In the genomic region with DNA sequence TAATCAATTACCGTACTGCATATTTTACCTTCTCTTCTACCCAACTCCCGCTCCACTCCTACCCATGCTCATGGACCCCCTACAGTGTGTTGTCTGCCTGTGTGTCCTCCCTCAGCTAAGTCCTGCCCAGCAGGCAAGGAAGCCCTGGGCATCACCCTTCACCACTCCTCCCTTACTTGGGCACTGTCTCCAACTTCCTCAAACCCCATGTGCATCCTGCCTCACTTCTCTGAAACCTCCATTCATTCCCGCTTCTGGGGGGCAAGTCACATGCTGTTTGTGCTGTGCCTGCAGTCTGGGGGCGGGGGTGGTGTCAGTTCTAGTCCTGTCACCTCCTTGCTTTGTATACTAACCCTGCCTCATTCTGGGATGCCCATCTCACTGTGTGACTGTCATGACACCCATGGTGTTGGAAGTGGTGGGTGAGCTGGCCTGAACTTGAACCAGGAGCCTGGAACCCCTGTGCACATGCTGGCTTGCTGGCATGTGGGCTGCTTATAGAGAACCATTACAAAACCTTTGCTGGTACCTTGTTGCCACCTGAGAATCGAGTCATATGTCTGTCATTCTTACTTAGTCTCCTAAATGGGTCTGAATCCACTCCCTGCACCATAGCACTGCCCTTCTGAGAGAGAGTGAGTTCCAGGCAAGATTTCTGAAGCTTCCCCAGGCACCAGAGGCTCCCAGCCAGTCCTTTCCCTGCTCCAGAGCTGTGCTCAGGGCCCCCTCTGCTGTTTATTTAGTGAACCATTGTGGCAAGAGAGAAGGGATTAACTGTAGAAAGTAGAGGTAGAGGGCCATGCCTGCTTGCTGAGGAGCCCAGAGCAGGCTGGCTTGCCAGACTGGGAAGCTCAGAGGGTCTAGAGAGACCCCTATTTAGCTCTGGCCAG, we compare ENCODE assay signal across 8 mouse cellular contexts. TPM values are rescaled to one million over a fixed set of nuclear protein-coding genes. Genes with fewer than 3 reads are reported as not detected.
DNase-seq lines count a peak whose midpoint lies in the region; ATAC-seq and TF ChIP-seq lines count a peak whose summit lies in the region.

No protein-coding gene starts in this region.

- peaks cover 18% of the 10 kb centered on the region for H3K4me1 ChIP-seq in heart, adult 2 months (ENCODE audit: control insufficient read depth, insufficient read depth, low read length)
- H3K4me1 ChIP-seq in liver, embryonic 12.5 days, result peaks cover 86% of the 10 kb centered on the region
- peaks cover 4% of the 10 kb centered on the region for H3K4me1 ChIP-seq in small intestine, adult 2 months (ENCODE audit: control insufficient read depth, insufficient read depth, insufficient read length, low read length)

- no peak for TF ChIP-seq EP300 in heart, adult 2 months (IDR thresholded peaks at IDR 0.05; ENCODE audit: insufficient read depth, low read depth, low read length)

- no peaks in the 10 kb centered on the region for H3K9me3 ChIP-seq in liver, embryonic 12.5 days (replicated peaks)

- TF ChIP-seq POLR2A in heart, adult 2 months (IDR thresholded peaks at IDR 0.05; ENCODE audit: insufficient read depth, low read depth, low read length), result no peak
- no peak for TF ChIP-seq POLR2A in small intestine, adult 2 months (IDR thresholded peaks at IDR 0.05; ENCODE audit: low read depth, low read length)

- H3K36me3 ChIP-seq in heart, adult 2 months (ENCODE audit: control insufficient read depth, insufficient read depth, low read length), result no peaks in the 10 kb centered on the region
- H3K36me3 ChIP-seq in liver, embryonic 12.5 days, result peaks cover 94% of the 10 kb centered on the region
- no peaks in the 10 kb centered on the region for H3K36me3 ChIP-seq in small intestine, adult 2 months (ENCODE audit: control insufficient read depth, insufficient read depth, low read length)

- no peak for ATAC-seq in liver, embryonic 12.5 days

- 0 out of 2 replicates have a peak overlapping the region, but pooled peaks have one; percentile 16 for H3K9ac ChIP-seq in heart, adult 2 months (ENCODE audit: low read depth, low read length)
- H3K9ac ChIP-seq in liver, embryonic 12.5 days, result peak overlapping the region; percentile 17; the same call in 1 of the 2 replicates

- H3K27ac ChIP-seq in heart, adult 2 months, result peak overlapping the region; percentile 67
- peak overlapping the region; percentile 53 for H3K27ac ChIP-seq in liver, embryonic 12.5 days
- H3K27ac ChIP-seq in small intestine, adult 2 months (ENCODE audit: insufficient read depth, low read depth, low read length), result no peak overlapping the region

- H3K79me2 ChIP-seq in heart, adult 2 months (replicated peaks; ENCODE audit: control insufficient read depth, insufficient read depth, low read length), result no peaks in the 10 kb centered on the region

- peak; percentile 69 for TF ChIP-seq CTCF in heart, adult 2 months (IDR thresholded peaks at IDR 0.05)
- peak; percentile 42; the same call in 1 of the 2 replicates for TF ChIP-seq CTCF in small intestine, adult 2 months (IDR thresholded peaks at IDR 0.05; ENCODE audit: extremely low read depth, insufficient read length, insufficient replicate concordance, low read depth, low read length)

- H3K4me3 ChIP-seq in heart, adult 2 months, result no peak overlapping the region
- no peak overlapping the region for H3K4me3 ChIP-seq in liver, embryonic 12.5 days
- no peak overlapping the region for H3K4me3 ChIP-seq in small intestine, adult 2 months (ENCODE audit: low read depth, low read length)

- no peaks in the 10 kb centered on the region for H3K27me3 ChIP-seq in heart, adult 2 months (ENCODE audit: control insufficient read depth, insufficient read depth, low read length)
- no peaks in the 10 kb centered on the region for H3K27me3 ChIP-seq in liver, embryonic 12.5 days (replicated peaks)
- no peaks in the 10 kb centered on the region for H3K27me3 ChIP-seq in small intestine, adult 2 months (ENCODE audit: control insufficient read depth, insufficient read depth, low read length)

- WGBS in heart, adult 2 months, result 66% methylated on average over 5 of the region's 5 CpGs
- WGBS in liver, embryonic 12.5 days (ENCODE audit: insufficient replicate concordance), result 68% methylated on average over 5 of the region's 5 CpGs
- 70% methylated on average over 5 of the region's 5 CpGs for WGBS in small intestine, adult 2 months

- H3K4me2 ChIP-seq in liver, embryonic 12.5 days, result peak overlapping the region; percentile 28

- peak; percentile 98 for DNase-seq in heart, adult 11 months
- no peak for DNase-seq in heart, postnatal 25 days (ENCODE audit: low spot score)
- DNase-seq in R1 (ENCODE audit: low read depth, low spot score), result peak; percentile 23
- no peak for DNase-seq in heart, adult 2 months
- DNase-seq in kidney, adult 9 months, result peak; percentile 75
- DNase-seq in urinary bladder, adult 18-20 months (ENCODE audit: low spot score in 2 of 2), result no peak

- intact Hi-C loops in heart, postnatal 25 days (cut with DNase I), result loop anchor here (2.0 kb wide), 1 partner anchor 22 kb away; a partner anchor contains a TSS
- intact Hi-C loops in heart, adult 2 months (cut with DNase I), result no loop called here

RNA-seq across cellular contexts. Expression of a gene that starts 18.7 kb away (rescaled TPM):
- total RNA-seq in heart, postnatal 25 days (2021), result 10 to 100 TPM; 35.9 to 36.0 TPM
- 10 to 100 TPM; 29.7 to 33.7 TPM for total RNA-seq in heart, adult 2 months (2021)
- 104 and 135 TPM in 2 replicates for polyA plus RNA-seq in heart, adult 2 months (2012; rRNA removed)
- polyA plus RNA-seq in liver, embryonic 12.5 days (2016; fragmentation: Nextera tagmentation; extraction: Ambion mirVana), result 6.9 and 10.0 TPM in 2 replicates
- 7.6 and 18.9 TPM in 2 replicates for polyA plus RNA-seq in small intestine, adult 2 months (2012; rRNA removed)

RNA-seq across cellular contexts. Expression of a gene that starts 21.2 kb away (rescaled TPM):
- 1 to 10 TPM; 8.9 to 9.3 TPM for total RNA-seq in heart, postnatal 25 days (2021)
- 1 to 10 TPM; 5.9 to 6.5 TPM for total RNA-seq in heart, adult 2 months (2021)
- polyA plus RNA-seq in heart, adult 2 months (2012; rRNA removed), result 11.1 and 14.2 TPM in 2 replicates
- polyA plus RNA-seq in liver, embryonic 12.5 days (2016; fragmentation: Nextera tagmentation; extraction: Ambion mirVana), result 189 and 191 TPM in 2 replicates
- 4.1 and 4.3 TPM in 2 replicates for polyA plus RNA-seq in small intestine, adult 2 months (2012; rRNA removed)

RNA-seq across cellular contexts. Expression of a gene that starts 21.2 kb away (rescaled TPM):
- under 1 TPM in 1 of 2 experiments, not detected in 1; 0.10 TPM for total RNA-seq in heart, postnatal 25 days (2021)
- total RNA-seq in heart, adult 2 months (2021), result under 1 TPM; 0.10 to 0.11 TPM
- 0.45 and 0.47 TPM in 2 replicates for polyA plus RNA-seq in heart, adult 2 months (2012; rRNA removed)
- 0.17 and 0.32 TPM in 2 replicates for polyA plus RNA-seq in liver, embryonic 12.5 days (2016; fragmentation: Nextera tagmentation; extraction: Ambion mirVana)
- polyA plus RNA-seq in small intestine, adult 2 months (2012; rRNA removed), result 0.09 and 0.18 TPM in 2 replicates

RNA-seq across cellular contexts. Expression of a gene that starts 42.3 kb away (rescaled TPM):
- 1,000 to 10,000 TPM; 2,502 to 2,556 TPM for total RNA-seq in heart, postnatal 25 days (2021)
- 1,000 to 10,000 TPM; 2,956 to 3,430 TPM for total RNA-seq in heart, adult 2 months (2021)
- 2,611 and 2,797 TPM in 2 replicates for polyA plus RNA-seq in heart, adult 2 months (2012; rRNA removed)
- 5,199 and 5,262 TPM in 2 replicates for polyA plus RNA-seq in liver, embryonic 12.5 days (2016; fragmentation: Nextera tagmentation; extraction: Ambion mirVana)
- 9,432 and 18,582 TPM in 2 replicates for polyA plus RNA-seq in small intestine, adult 2 months (2012; rRNA removed)

Comparison
In these comparisons a context has a peak if more than half of its experiments do, and no peak if none do; other contexts are left out.
1. DNase-seq: peak in heart, adult 11 months (single experiment), R1 (single experiment) and kidney, adult 9 months (single experiment); none in heart, postnatal 25 days (single experiment), heart, adult 2 months (0 of 2) and urinary bladder, adult 18-20 months (0 of 2).
2. RNA of a gene that starts 21.2 kb away (polyA plus RNA-seq): 189 to 191 TPM in liver, embryonic 12.5 days; 11.1 to 14.2 TPM in heart, adult 2 months and 4.1 to 4.3 TPM in small intestine, adult 2 months; every median in the first group is over 10 times any median in the second.